Mouse (Mus musculus): Measurements from ENCODE around the gene Spib.

Spib gene

DNA sequence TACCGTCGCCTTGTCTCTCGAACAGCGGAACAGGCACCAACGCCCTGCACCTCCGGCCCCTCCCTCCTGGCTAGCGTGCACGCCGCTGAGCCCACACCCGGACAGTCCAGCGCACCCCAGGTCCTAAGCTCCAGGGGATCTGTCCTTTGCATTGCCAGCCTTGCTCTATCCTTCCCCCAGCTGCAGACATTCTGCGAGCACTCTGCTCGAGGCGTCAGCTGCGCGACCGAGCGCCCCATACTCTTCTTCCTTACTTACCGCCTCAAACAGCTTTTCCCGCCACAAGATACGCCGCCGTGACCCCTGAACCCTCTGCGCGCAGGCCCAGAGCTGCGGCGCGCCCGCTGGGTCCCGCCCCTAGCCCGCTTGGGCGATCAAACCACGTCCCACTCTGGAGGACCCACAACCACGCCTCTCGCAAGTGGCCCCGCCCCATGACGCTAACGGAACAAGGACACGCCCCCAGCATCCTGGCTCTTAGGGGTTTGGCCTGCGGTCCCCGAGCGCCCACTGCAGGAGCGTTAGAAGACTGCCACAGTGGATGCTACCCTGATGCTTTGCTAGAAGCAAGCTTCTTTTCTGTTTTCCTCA is 16.7 kb upstream of the Spib start, which contains the start of gene Pold1:
Gene Pold1 (minus strand): TSS at position 353 of the 591 bp plus-strand sequence.
- peak; percentile 100 for DNase-seq (ENCODE audit: low spot score)

DNA sequence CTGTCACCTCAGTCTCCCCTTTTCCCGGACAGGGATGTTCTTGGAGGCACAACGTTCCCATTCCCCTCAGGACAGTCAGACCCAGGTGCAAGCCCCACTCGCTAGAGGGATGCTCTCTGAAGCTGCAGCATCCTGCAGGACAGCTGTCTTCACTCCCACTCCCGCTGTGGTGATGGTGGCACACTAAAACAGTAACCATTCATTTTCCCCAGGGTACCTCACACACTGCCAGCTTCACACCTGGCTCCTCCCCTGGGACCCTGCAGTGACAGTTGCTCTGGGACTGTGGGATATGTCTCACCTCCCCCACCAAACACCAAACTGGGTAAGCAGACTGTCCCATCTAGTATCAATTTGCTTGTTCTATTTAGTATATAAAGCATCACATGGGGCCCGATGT is 15.9 kb upstream of the Spib start:
- no peak for DNase-seq (ENCODE audit: low spot score)

GRCm38 (mm10) chr7:44547041-44547440 is 15.2 kb upstream of the Spib start:
- no peak for DNase-seq (ENCODE audit: low spot score)

- DNase-seq (ENCODE audit: low spot score), result no peak
Measured at GRCm38 (mm10) chr7:44546274-44546673, 14.4 kb upstream of the Spib start.

DNA sequence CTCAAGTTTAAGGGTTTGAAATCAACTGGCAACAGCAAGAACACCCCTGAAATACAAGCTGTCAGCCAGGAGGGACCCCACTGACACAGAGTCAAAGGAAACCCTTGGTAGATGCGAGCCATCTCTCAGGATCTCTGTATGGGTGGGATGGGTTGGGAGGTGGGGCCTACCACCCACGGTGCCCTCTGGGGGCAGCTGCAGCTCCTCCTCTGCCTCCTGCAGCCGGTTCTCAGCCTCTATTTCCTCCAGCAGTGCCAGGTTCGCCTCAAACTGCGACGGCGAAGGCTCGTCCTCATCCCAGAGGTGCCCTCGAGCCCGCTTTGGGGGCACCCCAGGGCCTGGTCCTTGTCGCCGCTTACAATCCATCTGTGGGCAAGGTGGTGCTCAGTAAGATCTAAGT is 11.2 kb upstream of the Spib start:
- DNase-seq (ENCODE audit: low spot score), result no peak

DNA sequence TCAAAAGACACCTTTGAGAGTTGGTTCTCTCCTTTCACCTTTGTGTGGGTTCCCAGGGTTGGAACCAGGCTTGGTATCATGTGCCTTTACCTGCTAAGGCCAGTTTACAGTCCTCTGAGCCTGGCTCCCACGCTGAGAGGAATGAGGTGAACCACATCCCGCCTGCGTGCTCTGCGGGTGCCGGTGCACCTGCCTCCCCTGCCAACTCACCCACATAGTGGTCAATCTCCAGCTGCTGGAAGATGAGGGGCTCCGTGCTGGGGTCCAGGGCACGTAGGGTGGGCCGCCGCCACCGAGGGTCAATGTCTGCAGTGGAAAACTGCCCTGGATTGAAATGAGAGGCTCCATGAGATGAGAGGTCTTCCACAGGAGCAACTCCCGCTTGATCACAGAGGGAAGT is 10.7 kb upstream of the Spib start:
- DNase-seq (ENCODE audit: low spot score), result no peak

DNA sequence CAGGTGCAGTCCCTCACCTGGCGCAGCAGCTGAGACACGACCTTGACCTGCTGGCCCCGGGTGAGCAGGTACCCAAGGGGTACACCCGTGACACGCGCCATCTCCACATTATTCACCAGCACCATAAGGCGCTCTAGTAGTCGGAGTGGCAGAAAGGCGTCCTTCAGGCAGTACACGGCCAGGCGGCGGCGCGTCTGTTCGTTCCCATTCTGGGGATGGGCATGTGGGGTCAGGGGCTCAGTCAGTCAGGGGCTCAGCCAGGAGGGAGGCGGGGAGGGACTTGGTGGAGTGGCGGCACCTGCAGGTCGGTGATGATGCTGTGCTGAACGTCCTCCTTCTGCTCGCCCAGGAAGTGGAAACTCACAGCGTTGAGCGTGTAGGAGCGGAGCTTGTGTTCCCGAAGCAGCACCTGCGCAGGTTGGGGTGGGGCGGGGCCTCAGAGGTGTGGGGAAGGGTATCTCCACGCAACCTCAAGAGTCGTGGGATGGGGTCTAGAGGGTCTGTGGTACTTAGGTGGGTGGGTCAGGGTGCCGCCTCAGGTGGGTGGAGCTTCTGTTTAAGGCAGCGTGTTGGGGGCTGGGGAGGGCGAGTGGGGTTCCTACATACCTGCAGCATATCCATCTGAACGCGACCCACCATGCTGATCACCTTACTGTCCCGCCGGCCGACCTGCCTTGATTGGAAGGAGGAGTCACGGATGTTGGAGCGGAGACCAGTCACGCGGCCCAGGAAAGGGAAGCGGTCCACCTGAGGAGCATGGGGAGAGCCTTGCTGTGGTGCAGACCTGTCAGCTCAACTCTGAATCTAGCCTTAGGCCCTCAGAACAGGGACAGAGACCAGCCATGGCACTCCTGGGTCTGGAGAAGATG is 7.1 kb upstream of the Spib start:
- DNase-seq (ENCODE audit: low spot score), result peak; percentile 54

GRCm38 (mm10) chr7:44537496-44537895 is 5.6 kb upstream of the Spib start:
- peak; percentile 45 for DNase-seq (ENCODE audit: low spot score)

DNA sequence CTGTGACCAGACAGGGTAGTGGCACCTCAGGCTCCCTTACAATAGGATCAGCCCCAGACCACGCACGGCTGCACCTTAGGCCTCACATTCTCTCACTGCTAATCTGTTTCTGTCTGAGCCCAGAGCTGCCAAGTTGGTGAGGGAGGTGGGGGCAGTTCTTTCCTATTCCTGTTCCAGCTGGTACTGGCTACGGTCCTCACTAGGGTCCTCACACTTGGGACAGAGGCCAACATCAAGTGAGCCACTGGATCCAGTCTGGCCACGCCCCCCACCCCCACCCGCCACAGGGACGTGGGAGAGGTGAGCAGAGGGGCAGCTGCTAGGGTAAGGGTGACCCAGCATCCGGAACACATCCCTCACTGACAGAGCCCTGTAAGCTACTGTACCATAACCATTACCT is 5.1 kb upstream of the Spib start:
- DNase-seq (ENCODE audit: low spot score), result no peak

- peak; percentile 47 for DNase-seq (ENCODE audit: low spot score)
Measured at GRCm38 (mm10) chr7:44536590-44536968, 4.7 kb upstream of the Spib start.

- no peak for DNase-seq (ENCODE audit: low spot score)
Measured at GRCm38 (mm10) chr7:44535657-44536589, 4.1 kb upstream of the Spib start.

DNA sequence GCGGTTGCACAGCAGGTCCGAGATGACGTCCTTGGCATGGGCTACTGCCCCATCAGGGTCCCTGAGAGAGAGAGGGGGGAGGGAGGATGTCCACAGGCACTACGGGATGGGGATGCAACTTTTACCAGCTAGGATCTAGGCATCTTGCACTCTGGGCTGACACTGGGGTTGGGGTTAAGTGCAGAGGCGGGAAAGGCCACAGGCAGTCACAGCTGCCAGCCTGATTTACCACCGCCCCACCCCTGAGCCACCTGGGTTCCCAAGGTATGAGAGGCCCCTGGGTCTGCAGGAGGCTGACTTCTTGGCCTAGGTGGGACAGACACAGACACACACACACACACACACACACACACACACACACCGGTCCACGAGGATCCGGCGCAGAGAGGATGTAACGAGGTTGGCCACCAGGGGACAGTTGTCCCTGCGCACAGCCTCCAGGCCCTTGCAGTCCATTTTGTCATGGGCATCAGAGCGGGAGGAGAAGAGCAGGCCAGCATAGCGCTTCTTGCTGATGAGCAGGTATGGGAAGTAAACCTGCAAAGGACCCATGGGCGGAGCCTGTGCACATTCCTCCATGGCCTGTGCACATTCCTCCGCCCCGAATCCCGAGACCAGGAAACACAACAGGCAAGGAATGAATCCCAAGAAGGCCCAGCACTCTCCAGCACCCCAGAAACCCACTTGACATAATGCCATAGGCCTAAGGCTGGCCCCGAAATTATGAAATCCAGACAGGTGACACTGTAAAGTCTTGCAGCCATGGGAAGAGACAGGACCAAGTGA is 3.0 kb upstream of the Spib start:
- DNase-seq (ENCODE audit: low spot score), result no peak

GRCm38 (mm10) chr7:44534242-44534641 is 2.4 kb upstream of the Spib start:
- DNase-seq (ENCODE audit: low spot score), result no peak

- no peak for DNase-seq (ENCODE audit: low spot score)
Measured at GRCm38 (mm10) chr7:44533746-44534045, 1.8 kb upstream of the Spib start.

DNA sequence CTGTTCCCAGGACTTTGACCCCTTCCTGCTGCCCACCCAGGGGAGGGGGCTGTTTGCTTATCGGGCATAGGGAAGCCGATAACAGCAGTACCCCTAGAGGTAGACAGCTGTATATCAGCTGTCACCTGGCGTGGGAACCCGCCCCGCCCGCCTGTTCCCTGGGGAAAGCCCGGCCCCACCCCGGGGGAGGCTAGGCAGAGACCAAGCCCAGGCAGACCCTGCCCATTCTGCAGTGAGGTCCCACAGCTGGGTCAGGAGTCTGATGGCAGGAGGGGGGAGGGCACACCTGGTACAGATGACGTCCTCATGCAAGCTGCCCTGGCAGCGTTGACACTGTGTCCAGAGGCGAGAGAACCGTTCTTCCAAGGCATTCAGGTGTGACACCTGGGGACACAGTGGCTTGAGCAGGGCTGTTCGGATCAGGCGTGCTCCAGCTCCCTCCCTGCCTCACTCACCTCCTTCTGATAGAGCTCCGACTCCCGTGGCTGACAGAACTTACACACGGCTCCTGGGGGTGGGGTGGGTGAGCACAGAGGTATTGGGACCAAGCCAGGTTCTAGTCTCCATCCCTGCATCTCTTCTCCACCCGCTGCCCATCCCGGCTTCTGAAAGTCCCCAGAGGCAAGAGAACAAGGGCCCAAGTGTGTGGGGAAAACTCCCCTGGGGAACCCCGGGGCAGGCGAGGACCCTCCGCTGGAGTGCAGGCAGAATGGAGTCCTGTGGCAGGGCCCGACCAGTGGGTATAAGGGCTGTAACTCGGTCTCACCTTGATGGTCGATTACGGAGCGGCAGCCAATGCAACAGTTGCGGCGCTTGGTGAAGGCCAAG is 1.3 kb upstream of the Spib start:
- DNase-seq (ENCODE audit: low spot score), result no peak

GRCm38 (mm10) chr7:44531207-44531606 is 664 bp downstream of the Spib start:
- DNase-seq (ENCODE audit: low spot score), result no peak

- no peak for DNase-seq (ENCODE audit: low spot score)
Measured at GRCm38 (mm10) chr7:44530507-44530906, 1.4 kb downstream of the Spib start.

DNA sequence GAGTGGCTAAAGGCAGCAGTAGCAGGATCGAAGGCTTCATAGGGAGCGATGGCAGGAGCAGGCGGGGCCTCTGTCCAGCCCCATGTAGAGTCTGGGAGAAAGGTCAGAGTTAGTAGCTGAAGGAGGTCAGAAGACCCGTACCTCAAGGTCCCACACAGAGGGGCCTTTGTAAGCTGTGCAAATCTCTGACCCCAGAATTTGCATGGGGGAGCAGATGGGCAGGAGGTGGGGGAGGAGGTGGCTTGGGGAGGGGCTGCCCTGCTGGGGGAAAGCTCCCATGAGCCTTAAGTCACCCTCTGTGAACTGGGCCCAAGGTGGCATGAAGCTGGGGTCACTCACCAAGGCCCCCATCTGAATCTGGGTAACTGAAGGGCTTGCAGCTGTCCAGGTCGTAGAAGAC is 2.4 kb downstream of the Spib start:
- no peak for DNase-seq (ENCODE audit: low spot score)

GRCm38 (mm10) chr7:44527483-44528398 is 4.1 kb downstream of the Spib start:
- DNase-seq (ENCODE audit: low spot score), result peak; percentile 87

Data from testis, postnatal 10 days (tissue).